Mouse (Mus musculus) liver, adult 2 months (tissue): ENCODE measurements around the gene Sh2b2.

Experiments used
- CTCF ChIP-seq: fragments of 200-500 bp; IDR thresholded peaks from 2 replicates; pipeline ENCODE4 v1.5.1; 2011; ENCODE audit warnings: low read depth, low read length, control low read depth
- POLR2A ChIP-seq: fragments of 200-500 bp; IDR thresholded peaks from 2 replicates; pipeline ENCODE4 v1.6.1; 2011; ENCODE audit warnings: low read length, control low read depth; ENCODE audit not compliant: insufficient read depth; ENCODE audit errors: extremely low read depth

DNA sequence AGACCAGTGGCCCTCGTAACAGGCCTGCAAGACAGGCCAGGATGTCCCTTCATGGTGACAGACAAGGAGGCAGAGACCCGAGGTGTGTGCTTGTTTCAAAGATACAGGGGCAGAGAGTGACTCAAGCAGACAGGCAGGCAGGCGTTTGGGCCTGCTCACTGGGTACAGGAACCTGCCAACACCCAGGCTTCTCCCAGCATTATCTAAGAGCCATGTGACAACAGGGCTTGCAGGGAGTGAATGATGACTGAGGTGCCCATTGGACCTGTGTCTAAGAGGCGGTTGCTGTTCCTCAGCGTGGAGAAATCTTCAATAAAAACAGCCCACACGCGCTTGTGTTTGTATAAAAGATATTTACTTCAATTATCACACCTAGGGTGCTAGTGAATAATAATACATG is 19.7 kb upstream of the Sh2b2 start:
- TF ChIP-seq CTCF (no peak), POLR2A (no peak)
